Mouse (Mus musculus) stomach, embryonic 14.5 days (tissue): Measurements from ENCODE around the gene Nus1. TPM values are rescaled to one million over a fixed set of nuclear protein-coding genes. Genes with fewer than 3 reads are reported as not detected.

ENCODE experiments used
- ATAC-seq: fragments of 200-750 bp; cut with Nextera tagmentation; 2 replicates; pipeline ENCODE4 v1.8.0; 2017; ENCODE audit warnings: low read depth, moderate TSS enrichment; ENCODE audit not compliant: insufficient number of reproducible peaks, insufficient read depth, low FRiP score
- H3K27ac ChIP-seq: fragments of 300-500 bp; sonication (generic); 2 replicates; pipeline ENCODE4 v1.5.1; 2014; ENCODE audit warnings: mild to moderate bottlenecking, low read length, moderate library complexity, mixed read lengths
- H3K27me3 ChIP-seq: fragments of 300-500 bp; sonication (generic); 2 replicates; pipeline ENCODE4 v1.6.1; 2014; ENCODE audit warnings: low read length, control low read depth, mixed read lengths; ENCODE audit not compliant: control insufficient read depth, insufficient read depth
- H3K36me3 ChIP-seq: fragments of 300-500 bp; sonication (generic); 2 replicates; pipeline ENCODE4 v1.6.1; 2014; ENCODE audit warnings: mild to moderate bottlenecking, control low read depth, low read length, moderate library complexity, mixed read lengths; ENCODE audit not compliant: control insufficient read depth, insufficient read depth
- H3K4me1 ChIP-seq: fragments of 300-500 bp; sonication (generic); 2 replicates; pipeline ENCODE4 v1.6.1; 2014; ENCODE audit warnings: low read length, control low read depth, mixed read lengths; ENCODE audit not compliant: control insufficient read depth, insufficient read depth
- H3K4me2 ChIP-seq: fragments of 300-500 bp; sonication (generic); replicated peaks from 2 replicates; pipeline ENCODE4 v1.6.1; 2014; ENCODE audit warnings: low read depth, low read length, control low read depth
- H3K4me3 ChIP-seq: fragments of 300-500 bp; sonication (generic); 2 replicates; pipeline ENCODE4 v1.5.1; 2014; ENCODE audit warnings: low read depth, low read length, control low read depth
- H3K9ac ChIP-seq: fragments of 300-500 bp; sonication (generic); replicated peaks from 2 replicates; pipeline ENCODE4 v1.6.1; 2014; ENCODE audit warnings: low read depth, mild to moderate bottlenecking, control low read depth, low read length, moderate library complexity, mixed read lengths
- H3K9me3 ChIP-seq: fragments of 300-500 bp; sonication (generic); 2 replicates; pipeline ENCODE4 v1.6.1; 2016; ENCODE audit warnings: low read depth, low read length, control low read depth; ENCODE audit not compliant: control insufficient read depth
- WGBS: fragments of 180-500 bp; shearing (Covaris S2); extraction: QIAGEN DNeasy Blood & Tissue Kit; methylation state at CpG from one replicate; pipeline ENCODE4 v1.1.7; 2014; 5-methylcytosine and 5-hydroxymethylcytosine counted together
- polyA plus RNA-seq: library from polyadenylated mRNA; unstranded; fragments of >200 nt; fragmentation: Nextera tagmentation; extraction: Ambion mirVana; gene quantifications from 2 replicates; pipeline ENCODE4 v1.2.1, GENCODE M21; 2014

Gene Nus1
- 16.6 and 17.2 TPM in 2 replicates for polyA plus RNA-seq

- Histone ChIP-seq H3K4me3 (peak within 1 kb of the TSS; percentile 99), H3K36me3 (peaks cover 4% of the 10 kb centered on the region; the same call in 1 of the 2 replicates), H3K27ac (peak within 1 kb of the TSS; percentile 93), H3K27me3 (no peaks in the 10 kb centered on the region), H3K9me3 (no peaks in the 10 kb centered on the region), H3K4me1 (peaks cover 13% of the 10 kb centered on the region), H3K4me2 (peak within 1 kb of the TSS; percentile 58), H3K9ac (peak within 1 kb of the TSS; percentile 91)
- peak; percentile 98 for ATAC-seq
- whole genome bisulfite sequencing: under 1% methylated on average over 72 of the region's 79 CpGs
These were observed at the start of gene Nus1 for GRCm38 (mm10) chr10:52417299-52417997. Gene Nus1, plus strand, starts transcription at chr10:52417547.

- Histone ChIP-seq H3K27me3 (no peaks in the 10 kb centered on the region), H3K9ac (no peak overlapping the region), H3K9me3 (no peaks in the 10 kb centered on the region), H3K27ac (no peak overlapping the region), H3K4me2 (no peak overlapping the region), H3K4me1 (no peaks in the 10 kb centered on the region), H3K36me3 (no peaks in the 10 kb centered on the region; the same call in 1 of the 2 replicates), H3K4me3 (no peak overlapping the region)
- 90% methylated on average over 4 of the region's 4 CpGs for WGBS
- ATAC-seq: no peak
These were observed 49.0 kb upstream of the Nus1 start for GRCm38 (mm10) chr10:52368376-52368775.

GRCm38 (mm10) chr10:52373834-52374233 is 43.5 kb upstream of the Nus1 start:
- H3K4me1 ChIP-seq: no peaks in the 10 kb centered on the region
- no peak overlapping the region for H3K9ac ChIP-seq
- no peak overlapping the region for H3K4me2 ChIP-seq
- H3K27me3 ChIP-seq: no peaks in the 10 kb centered on the region
- no peak overlapping the region for H3K27ac ChIP-seq
- H3K9me3 ChIP-seq: no peaks in the 10 kb centered on the region
- no peaks in the 10 kb centered on the region for H3K36me3 ChIP-seq
- H3K4me3 ChIP-seq: no peak overlapping the region
- WGBS: 83% methylated on average over 4 of the region's 4 CpGs
- no peak for ATAC-seq

GRCm38 (mm10) chr10:52374651-52375050 is 42.7 kb upstream of the Nus1 start:
- Histone ChIP-seq H3K9ac (no peak overlapping the region), H3K4me1 (0 out of 2 replicates have a peak, but pooled peaks cover 2% of the 10 kb centered on the region), H3K4me3 (no peak overlapping the region), H3K9me3 (no peaks in the 10 kb centered on the region), H3K27ac (no peak overlapping the region), H3K27me3 (no peaks in the 10 kb centered on the region), H3K36me3 (no peaks in the 10 kb centered on the region), H3K4me2 (no peak overlapping the region)
- no peak for ATAC-seq

GRCm38 (mm10) chr10:52376422-52376821 is 40.9 kb upstream of the Nus1 start:
- no peak overlapping the region for H3K27ac ChIP-seq
- WGBS: 81% methylated on average over 2 of the region's 2 CpGs

GRCm38 (mm10) chr10:52377813-52378212 is 39.5 kb upstream of the Nus1 start:
- H3K4me2 ChIP-seq: no peak overlapping the region
- no peak for ATAC-seq
- 0 out of 2 replicates have a peak, but pooled peaks cover 3% of the 10 kb centered on the region for H3K4me1 ChIP-seq
- H3K36me3 ChIP-seq: no peaks in the 10 kb centered on the region
- H3K27me3 ChIP-seq: no peaks in the 10 kb centered on the region
- WGBS: 92% methylated on average over 2 of the region's 2 CpGs
- no peak overlapping the region for H3K27ac ChIP-seq
- H3K4me3 ChIP-seq: no peak overlapping the region
- H3K9ac ChIP-seq: no peak overlapping the region
- H3K9me3 ChIP-seq: no peaks in the 10 kb centered on the region

More at GRCm38 (mm10) chr10:52376422-52376821, 40.9 kb upstream of the Nus1 start:
- Histone ChIP-seq H3K27me3 (no peaks in the 10 kb centered on the region), H3K4me1 (0 out of 2 replicates have a peak, but pooled peaks cover 3% of the 10 kb centered on the region), H3K4me2 (no peak overlapping the region), H3K9ac (no peak overlapping the region), H3K36me3 (no peaks in the 10 kb centered on the region), H3K9me3 (no peaks in the 10 kb centered on the region), H3K4me3 (no peak overlapping the region)
- no peak for ATAC-seq

- H3K27me3 ChIP-seq: no peaks in the 10 kb centered on the region
- peak overlapping the region; percentile 90 for H3K4me3 ChIP-seq
- H3K4me1 ChIP-seq: 0 out of 2 replicates have a peak, but pooled peaks cover 3% of the 10 kb centered on the region
- peak; percentile 19; the same call in 1 of the 2 replicates for ATAC-seq
- under 1% methylated on average over 19 of the region's 19 CpGs for whole genome bisulfite sequencing
- H3K9me3 ChIP-seq: no peaks in the 10 kb centered on the region
- peak overlapping the region; percentile 88 for H3K9ac ChIP-seq
- H3K4me2 ChIP-seq: peak overlapping the region; percentile 54
- H3K36me3 ChIP-seq: no peaks in the 10 kb centered on the region
- peak overlapping the region; percentile 93 for H3K27ac ChIP-seq
These were observed 36.0 kb upstream of the Nus1 start for GRCm38 (mm10) chr10:52381321-52381801.

GRCm38 (mm10) chr10:52381845-52382591 is 35.3 kb upstream of the Nus1 start, which contains the start of gene Gopc:
Gene Gopc, minus strand, starts transcription at chr10:52382124.
- Histone ChIP-seq H3K9ac (peak within 1 kb of the TSS; percentile 88), H3K4me3 (peak within 1 kb of the TSS; percentile 90), H3K4me1 (0 out of 2 replicates have a peak, but pooled peaks cover 3% of the 10 kb centered on the region), H3K4me2 (peak within 1 kb of the TSS; percentile 69), H3K36me3 (no peaks in the 10 kb centered on the region), H3K27me3 (no peaks in the 10 kb centered on the region), H3K9me3 (no peaks in the 10 kb centered on the region), H3K27ac (peak within 1 kb of the TSS; percentile 93)
- peak; percentile 98 for ATAC-seq
- WGBS: under 1% methylated on average over 65 of the region's 71 CpGs
